Mouse (Mus musculus) G1E-ER4 (cell line): ENCODE results near the gene Fam20c. TPM values are rescaled to one million over a fixed set of nuclear protein-coding genes. Genes with fewer than 3 reads are reported as not detected.

Experiments
- GATA1 ChIP-seq: IDR thresholded peaks from one replicate; pipeline ENCODE4 v1.8.0; 2012; ENCODE audit warnings: low read length, inconsistent platforms
- polyA plus RNA-seq: library from polyadenylated mRNA; stranded (reverse); fragments of >175 nt; gene quantifications from 2 replicates; pipeline ENCODE4 v1.2.3, GENCODE M21; 2012

Gene Fam20c
- polyA plus RNA-seq, 1 experiment, result 0.01 TPM

DNA sequence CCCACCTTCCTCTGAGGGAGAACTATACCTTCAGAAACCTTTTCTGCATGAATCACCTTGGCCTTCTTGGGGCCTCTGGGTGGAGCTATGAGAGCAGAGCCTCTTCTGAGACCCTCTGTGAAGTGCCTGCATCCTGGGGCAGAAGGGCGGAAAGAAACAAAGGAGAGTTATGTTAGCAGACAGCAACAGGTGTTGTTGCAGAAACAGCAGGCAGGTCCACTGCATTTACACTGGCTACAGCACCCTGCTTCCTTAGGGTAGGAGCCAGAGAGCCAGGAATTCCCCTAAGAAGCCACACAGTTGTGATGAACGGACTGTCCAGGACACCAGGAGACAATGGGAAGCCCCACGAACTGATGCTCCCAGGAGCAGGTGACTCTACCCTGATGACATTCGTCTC, 1.0 kb upstream of the Fam20c start:
- no peak for TF ChIP-seq GATA1

DNA sequence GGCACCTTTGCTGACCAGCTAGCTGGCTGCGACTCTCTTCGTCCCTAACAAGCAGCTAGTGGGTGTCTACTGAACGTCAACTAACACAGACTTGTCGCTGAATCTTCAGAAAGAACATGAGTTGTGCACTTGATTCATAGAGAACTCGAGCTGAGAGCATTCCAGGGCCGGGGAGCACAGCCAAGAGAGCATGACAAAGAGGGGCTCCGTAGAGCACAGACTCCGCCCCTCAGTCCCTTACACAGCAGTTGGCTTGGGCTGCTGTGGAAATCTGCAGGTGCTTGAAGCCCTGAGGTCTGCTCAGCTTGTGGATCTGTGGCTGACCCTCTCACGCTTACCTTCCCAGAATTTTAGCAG, 390 bp upstream of the Fam20c start:
- TF ChIP-seq GATA1, result no peak

DNA sequence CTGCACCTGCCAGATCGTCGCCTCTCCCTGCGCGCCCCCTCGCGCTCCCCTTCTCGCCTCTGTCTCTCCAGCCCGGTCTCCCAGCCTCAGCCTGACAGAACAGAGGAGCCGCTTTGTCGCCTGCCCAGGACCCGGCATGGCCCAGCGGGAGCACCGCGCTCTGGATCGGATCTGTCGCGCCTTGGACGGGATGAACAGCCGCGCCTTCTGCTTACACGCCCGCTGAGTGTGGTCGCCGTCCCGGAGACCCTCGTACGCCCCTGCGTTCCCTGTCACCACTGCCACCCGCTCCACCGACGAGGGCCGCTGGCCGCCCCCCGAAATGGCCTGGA, 773 bp downstream of the Fam20c start:
- no peak for TF ChIP-seq GATA1

DNA sequence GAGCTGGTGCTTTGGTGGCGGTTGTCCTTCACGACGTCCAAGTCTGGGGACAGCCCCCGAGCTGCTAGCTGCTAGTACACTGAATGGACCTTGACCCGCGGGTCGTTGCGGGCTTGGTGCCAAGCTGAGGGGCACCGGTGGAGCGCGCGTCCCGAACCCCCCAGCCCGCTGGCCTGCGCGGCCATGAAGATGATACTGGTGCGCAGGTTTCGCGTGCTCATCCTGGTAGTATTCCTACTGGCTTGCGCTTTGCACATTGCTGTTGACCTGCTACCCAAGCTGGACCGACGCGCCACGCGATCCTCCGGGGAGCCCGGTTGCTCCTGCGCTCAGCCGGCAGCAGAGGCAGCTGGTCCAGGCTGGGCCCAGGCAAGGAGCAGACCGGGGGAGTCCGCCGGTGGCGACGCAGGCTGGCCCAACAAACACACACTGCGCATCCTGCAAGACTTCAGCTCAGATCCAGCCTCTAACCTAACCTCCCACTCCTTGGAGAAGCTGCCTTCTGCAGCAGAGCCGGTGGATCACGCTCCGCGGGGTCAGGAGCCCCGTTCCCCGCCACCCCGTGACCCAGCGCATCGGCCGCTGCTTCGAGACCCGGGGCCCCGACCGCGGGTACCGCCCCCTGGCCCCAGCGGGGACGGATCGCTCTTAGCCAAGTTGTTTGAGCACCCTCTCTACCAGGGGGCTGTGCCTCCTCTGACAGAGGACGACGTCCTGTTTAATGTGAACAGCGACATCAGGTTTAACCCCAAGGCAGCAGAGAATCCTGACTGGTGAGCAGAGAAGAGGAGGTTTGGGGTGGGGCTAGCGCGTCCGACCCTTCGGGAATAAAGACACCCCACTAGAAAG, 1.4 kb downstream of the Fam20c start:
- TF ChIP-seq GATA1, result no peak

DNA sequence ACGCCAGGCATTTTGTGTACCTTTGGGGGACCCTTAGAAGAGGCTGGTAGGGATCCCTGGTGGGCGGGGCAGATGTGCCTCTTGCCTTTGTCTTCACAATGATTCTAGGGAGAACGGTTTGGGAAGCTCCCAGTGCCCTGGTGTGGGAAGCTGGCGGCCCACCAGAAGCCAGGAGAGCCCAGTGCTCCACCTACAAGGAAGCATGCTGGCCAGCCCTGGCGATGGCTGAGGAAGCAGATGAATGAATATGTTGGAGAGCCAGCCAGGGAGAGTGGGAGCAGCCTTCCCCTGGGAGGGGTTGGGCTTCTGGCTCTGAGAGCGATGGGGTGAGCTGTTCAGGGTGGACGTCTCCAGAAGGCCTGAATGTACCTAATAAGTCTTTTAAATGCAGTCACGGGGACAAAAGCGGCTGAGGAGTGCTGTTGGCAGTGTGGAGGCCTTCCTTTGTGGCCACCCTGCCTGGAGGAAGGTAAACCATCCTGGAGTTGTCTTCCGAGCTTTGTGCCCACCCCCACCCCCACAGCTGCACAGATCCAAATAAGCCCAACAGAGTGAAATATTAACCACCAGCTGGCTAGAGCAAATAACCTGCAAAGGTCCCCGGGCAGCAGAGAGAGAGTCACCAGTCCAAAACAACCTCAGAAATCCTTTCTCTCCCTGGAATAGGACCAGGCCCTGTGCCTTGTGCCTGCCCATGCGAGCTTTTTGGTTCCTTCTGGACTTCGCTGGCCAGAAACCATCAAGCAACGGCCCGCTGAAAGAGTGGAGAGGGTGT, 2.2 kb downstream of the Fam20c start:
- TF ChIP-seq GATA1, result no peak

DNA sequence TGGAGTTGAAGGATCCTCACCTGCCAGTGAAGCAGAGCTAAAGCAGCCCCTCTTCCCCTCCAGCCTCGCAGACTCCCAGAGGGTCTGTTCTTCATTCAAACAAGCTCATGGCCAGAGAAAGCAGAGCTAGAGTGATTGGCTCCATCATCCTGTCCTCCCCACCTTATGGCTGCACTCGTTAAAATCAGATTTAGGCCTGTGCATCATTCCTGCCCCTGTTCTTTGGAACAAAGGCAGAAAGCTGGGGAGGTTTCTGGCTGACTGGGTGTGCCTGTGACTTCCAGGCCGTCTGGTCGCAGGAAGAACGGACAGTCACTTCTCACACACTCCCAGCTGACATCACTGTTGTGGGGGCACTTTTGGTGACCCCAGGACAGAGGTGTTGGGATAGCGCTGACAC, 2.8 kb downstream of the Fam20c start:
- no peak for TF ChIP-seq GATA1

DNA sequence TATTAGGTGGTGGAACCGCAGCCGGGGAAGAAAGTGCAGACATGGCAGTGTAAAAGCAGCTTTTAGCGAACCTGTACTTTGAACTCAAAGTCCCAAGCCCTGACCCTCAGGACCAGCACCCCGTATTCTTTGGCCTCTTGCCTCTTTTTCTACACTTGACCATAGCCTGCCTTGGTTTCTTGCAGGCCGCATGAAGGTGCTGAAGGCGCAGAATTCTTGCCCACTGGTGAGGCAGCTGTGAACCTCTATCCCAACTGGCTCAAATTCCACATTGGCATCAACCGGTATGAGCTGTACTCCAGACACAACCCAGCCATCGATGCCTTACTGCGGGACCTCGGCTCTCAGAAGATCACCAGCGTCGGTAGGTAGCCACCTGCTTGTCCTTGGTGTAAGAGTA, 3.3 kb downstream of the Fam20c start:
- TF ChIP-seq GATA1, result no peak

DNA sequence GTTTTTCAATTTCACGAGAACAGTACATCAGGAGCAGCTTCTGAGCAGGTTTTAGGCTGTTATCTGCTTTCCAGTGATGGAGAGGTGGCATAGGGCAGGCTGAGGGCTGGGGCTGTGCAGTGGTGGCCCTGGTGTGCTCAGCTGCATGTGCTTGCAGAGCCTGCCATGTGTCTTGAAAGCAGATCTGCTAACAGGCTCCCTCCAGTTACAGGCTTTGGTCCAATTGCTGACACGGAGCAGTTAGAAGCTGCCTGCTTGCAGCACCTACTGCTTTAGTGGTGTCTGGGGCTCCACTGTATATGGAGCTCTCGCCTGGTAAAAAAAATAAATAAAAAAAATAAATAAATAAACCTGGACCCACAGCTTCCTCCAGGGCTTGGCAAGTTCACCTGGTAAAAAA, 4.2 kb downstream of the Fam20c start:
- no peak for TF ChIP-seq GATA1

DNA sequence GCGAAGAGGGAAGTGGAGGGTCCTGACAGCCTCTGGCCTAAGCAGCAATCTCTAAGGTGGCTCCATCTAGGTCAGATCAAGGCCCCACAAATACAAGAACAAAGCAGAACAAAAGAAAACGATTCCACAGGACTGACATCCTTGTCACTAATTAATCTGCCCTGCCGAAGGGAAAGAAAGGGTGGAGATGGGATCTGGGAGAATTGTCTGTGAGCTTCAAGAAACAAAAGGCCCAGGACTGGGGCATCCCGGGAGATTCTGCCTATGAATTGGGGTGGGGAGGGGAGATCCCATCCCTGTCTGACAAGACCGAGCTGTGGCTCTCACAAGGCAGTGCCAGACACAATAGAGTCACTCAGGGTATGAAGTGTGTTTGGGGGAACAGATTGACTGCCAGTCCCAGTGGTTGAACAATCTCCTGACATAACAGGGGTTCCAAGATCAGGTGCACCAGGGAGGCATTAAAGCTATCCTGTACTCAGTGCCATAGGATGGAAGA, 7.6 kb downstream of the Fam20c start:
- no peak for TF ChIP-seq GATA1

DNA sequence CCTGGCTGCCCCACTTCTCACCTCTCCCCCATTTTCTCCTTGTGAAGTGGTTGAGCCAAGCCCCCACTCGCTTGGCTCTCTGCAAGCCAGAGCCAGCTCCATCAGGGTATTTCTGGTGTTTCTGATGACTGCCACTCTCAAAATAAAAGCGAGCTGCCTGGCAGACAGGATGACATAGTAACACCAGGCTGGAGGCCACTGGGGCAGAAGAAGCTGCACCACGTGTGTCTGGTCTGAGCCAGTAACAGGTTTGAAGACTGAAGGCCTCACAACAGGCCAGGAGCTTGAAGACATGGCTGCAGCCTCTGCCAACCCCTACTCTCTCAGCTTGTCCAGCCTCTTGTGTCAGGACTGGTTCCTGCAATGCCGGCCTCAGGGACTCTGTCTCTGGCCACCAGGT, 8.0 kb downstream of the Fam20c start:
- no peak for TF ChIP-seq GATA1

DNA sequence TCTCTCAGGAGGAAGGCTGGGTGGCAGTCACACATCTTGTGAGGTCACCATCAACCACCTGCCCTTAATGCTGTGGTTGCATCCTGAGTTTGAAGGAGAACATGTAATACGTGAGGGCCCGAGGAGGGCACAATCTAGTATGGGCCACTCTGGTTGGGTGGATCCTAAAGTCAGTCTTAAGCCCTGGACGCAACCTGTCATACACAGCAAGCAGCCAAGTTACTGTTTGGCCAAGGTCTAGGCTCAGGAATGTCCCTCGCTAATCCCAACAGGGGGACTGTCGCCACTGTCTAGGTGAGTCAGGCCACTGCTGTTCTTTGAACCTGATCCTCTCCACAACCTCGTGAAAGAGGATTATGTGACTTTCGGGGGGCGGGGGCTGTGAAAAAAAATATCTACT, 10.3 kb downstream of the Fam20c start:
- TF ChIP-seq GATA1, result no peak

DNA sequence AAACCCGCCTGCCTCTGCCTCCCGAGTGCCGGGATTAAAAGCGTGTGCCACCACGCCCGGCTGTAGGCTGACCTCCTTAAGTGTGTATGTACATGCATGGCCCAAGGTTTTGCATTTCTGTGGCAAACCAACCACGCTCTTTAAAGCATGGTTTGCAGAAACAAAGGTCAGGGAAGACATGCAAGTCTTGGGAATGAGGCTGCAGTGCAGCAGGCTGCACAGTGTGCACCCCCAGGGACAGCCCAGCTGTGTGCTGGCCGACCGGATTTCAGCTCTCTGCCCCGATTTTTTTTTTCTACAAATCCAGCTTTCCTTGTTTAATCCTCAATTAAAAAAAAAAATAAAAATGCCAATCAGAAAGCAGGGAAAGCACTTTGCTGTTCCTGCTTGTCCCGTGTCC, 13.3 kb downstream of the Fam20c start:
- TF ChIP-seq GATA1, result no peak

DNA sequence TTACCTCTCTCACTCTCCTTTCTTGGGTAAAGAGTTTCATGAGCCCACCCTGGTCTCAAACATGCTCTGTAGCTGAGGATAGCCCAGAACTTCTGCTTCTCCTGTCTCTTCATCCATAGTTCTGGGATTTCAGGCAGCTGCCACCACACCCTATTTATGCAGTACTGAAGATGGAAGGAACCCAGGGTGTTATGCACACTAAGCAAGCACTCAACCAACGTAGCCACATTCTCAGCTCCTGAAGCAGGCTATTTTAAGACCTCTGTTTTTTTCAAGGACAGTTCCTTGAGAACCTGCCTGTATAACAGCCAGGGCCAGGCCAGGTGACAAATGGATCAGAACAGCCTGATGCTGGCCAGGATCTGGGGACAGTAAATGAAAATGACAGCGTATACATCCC, 14.4 kb downstream of the Fam20c start:
- TF ChIP-seq GATA1, result no peak

DNA sequence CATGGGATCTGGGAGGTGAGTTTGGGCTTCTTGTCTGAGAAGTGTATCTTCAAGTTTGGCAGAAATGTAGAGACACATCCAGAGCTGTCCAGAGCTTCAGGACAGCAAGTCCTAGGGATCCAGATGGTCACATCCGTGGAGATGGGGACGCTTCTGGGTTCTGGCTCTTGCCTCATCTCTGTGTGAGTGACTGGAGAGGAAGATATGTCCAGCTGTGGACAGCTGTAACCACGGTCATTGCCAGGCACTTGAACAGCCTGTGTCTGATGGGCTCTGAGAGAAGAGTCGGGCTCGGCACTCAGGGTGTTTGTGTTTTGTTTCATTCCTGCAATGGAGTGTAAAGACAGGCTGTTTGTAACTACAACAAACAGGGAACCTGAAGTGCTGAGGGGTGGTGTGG, 14.8 kb downstream of the Fam20c start:
- TF ChIP-seq GATA1, result no peak

DNA sequence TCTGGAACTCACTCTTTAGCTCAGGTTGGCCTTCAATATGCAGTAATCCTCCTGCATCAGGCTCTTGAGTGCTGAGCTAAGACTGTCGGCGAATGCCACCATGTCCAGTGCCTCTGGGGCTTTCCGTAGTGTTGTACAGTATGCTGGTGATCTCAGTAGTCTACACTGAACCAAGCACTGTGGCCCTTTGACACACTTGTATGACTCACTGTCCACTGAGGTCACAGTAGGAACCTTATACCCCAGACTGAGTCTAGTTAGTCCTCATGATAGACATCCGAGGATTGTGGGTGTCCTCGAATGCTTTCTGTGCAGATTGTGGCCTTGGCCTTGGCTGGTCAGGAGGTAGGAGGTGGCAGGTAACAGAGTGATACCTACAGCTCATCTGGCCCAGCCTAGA, 20.8 kb downstream of the Fam20c start:
- TF ChIP-seq GATA1, result no peak

DNA sequence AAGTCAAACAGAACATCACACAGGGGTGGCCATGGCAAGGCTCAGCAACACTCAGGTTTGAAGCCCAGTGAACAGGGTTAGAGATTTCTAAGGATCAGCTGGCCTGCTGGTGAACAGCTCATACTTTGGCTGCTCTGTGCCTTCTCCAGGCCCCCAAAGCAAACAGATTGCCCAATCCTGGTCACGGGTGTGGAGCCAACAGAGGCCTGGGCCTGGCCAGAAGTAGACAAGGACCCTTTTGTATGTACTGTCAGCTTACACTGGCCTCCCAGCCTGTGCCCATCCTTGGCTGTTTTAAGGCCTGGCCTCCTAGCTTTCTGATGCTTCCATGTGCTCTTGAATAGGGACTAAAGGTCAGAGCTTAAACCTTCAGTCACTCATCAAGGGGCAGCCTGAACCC, 22.0 kb downstream of the Fam20c start:
- no peak for TF ChIP-seq GATA1
